Mouse (Mus musculus): ENCODE results near the gene Syne1.

The Syne1 gene

DNA sequence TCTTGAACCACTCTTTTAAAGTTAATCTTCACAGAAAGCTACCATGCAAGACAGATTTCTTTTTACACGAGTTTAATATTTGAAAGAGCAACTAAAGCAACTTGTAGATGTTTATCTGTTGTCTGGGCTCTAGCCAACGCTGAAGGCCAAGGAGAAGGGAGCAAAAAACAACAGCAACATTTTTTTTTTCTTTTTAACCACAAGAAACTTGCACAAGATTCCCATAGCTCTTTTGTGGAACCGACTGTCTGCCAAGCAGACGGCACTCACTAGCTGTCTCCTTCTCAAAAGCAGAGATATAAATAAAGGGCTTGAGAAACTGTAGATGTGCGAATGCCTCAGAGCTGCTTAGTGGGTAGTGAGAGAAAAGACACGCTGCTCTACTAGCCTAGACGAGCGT is 391.6 kb downstream of the Syne1 start:
- DNase-seq (ENCODE audit: low read depth, low spot score) = no peak

DNA sequence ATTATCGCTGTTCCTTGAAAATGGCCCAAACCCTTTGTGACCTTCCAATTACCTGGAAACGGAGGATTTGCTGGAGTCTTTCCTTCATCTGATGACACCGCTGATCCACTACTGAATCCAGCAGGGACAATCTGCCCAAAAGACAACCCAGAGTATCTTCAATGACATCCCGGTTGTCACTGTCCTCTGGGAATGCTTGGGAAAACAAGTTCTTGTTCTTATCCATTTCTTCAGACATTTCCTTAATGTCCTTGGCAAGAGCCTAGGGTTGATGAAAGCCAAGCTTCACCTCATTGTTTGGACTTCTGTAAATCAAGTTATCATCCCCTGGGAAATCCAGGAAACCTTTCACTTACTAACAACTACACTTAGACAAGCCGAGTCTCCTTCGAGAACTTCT is 398.2 kb downstream of the Syne1 start:
- DNase-seq (ENCODE audit: low read depth, low spot score) = no peak

DNA sequence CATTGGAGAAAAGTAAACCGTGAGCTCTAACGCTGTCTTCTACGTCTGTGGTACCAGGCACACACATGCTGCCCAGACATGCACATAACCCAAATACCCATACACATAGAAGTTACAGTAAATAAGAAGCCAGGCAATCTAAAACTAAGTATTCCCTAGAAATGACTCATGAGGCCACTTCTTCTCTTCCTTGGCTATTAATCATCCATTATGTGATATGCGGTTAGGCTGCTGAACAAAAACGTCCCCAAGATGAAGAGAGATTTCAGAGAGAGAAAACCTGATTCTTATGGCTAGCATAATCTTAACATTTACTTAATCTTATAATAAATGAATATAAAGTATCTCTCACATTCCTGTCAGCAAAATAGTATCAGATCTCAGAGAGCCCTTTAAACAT is 409.8 kb downstream of the Syne1 start:
- no peak for DNase-seq (ENCODE audit: low read depth, low spot score)

DNA sequence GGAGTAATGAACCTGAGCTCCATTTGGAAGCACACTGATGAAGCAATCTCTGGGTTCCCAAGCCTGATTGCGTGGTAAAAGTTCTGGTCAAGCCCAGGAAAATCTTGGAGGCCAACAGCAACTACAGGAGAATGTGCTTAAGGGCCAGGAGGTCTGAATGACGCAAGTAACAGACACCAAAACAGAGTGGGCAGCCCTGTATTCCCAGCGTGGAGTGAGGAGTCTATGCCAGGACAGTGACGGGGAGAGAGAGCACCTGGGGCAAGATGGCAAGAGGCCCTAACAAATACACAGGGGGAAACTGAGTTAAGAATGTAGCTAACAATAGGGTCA is 411.4 kb downstream of the Syne1 start:
- no peak for DNase-seq (ENCODE audit: low read depth, low spot score)

DNA sequence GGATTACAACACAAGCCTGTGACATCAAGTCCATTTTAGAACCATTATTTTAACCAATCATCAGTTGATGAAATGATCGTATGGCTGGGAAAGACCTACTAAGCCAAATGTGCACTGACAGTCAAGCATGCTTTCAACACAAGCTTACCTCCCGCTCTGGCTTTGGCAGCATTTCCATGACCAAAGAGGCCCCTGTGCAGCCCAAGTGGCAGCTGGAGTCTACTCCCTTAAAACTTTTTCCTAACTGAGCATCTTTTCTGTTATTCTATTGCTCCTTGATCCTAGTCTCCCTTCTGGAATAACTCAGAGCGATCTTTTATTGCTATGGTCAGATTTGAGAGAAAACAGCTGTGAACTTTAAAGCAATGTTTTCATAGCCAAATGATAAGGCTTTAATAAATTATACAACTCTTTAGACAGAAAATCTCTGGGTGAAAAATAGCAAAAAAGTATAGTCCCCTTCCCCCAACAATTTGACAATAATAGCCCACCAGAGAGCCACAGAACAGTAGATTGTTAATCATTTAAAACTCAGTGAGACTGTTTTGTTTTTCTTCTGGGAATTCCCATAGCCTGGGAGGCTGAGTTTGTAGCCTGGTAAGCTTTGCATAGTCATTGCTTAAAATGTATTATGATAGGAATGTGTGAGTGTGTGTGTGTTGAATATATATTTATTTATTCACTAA is 411.9 kb downstream of the Syne1 start:
- DNase-seq (ENCODE audit: low read depth, low spot score) = no peak

DNA sequence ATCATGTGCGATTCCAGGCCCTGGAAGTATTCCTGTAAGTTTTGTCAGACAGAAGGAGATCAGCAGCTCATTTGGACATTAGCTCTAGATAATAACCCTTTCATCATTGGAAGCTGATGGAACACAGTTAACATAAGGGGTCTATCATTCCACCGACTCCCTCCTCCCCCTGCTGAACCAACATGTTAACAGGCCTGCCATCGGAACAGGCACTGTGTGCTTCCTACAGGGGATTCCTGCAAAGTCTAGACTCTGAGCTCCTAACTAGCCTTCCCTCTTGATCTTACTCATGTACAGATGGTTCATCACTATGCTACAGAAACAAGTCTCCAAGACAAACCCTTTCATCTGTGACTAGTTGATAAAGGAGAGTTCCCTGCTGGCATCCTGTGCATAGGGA is 419.2 kb downstream of the Syne1 start:
- DNase-seq (ENCODE audit: low read depth, low spot score) = no peak

DNA sequence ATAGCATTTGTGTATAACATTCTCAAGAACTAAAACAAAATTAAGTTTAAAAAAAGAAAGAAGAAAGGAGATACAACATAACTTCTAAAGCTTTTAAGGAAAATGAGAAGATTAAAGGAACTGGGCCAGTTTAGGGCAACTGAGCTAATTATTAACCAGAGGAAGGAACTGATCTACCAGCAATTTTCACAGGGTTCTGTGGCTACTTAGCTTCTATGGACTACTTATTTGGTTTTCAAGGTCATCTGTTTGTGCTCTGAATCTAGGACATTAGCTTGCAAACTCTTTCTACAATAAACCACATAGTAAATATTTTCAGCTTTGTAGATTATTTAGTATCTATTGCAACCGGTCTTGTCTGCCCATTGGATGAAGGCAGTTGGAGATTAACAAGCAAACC is 420.8 kb downstream of the Syne1 start:
- no peak for DNase-seq (ENCODE audit: low read depth, low spot score)

DNA sequence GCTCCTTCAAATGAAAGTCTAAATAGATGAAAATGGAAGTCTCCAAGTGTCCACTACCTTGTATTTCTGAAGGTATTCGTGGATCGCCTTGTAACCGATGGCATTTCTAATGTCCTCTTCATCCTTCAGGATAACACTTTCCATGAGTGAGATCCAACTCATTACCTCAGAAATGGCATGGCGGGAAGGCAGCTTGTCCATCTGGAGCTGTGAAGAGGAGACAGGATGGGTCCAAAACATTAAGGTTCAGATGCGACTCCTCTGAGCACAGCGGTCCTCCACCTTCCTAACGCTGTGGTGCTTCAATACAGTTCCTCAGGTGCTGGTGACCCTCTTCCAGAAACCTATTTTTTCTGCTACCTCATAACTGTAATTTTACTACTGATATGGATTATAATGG is 426.5 kb downstream of the Syne1 start:
- DNase-seq (ENCODE audit: low read depth, low spot score) = no peak

DNA sequence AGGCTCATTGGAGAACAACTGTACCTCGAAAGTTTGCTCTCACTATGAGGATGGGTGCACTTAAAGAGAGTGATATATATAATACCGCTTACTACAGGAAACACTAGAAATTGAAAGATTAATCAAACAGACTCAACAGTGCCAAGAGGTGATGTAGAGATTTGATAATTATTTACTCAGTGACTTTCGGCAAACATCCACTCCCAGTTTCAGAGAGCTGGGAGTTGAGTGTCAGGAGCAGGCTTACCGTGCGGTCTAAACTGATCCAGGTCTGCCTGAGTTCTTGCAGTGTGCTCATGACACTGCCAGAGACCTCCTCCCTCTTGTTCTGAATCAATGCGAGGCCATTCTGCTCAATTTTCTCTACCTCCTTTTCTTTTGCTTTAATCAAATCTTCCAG is 434.6 kb downstream of the Syne1 start:
- no peak for DNase-seq (ENCODE audit: low read depth, low spot score)

DNA sequence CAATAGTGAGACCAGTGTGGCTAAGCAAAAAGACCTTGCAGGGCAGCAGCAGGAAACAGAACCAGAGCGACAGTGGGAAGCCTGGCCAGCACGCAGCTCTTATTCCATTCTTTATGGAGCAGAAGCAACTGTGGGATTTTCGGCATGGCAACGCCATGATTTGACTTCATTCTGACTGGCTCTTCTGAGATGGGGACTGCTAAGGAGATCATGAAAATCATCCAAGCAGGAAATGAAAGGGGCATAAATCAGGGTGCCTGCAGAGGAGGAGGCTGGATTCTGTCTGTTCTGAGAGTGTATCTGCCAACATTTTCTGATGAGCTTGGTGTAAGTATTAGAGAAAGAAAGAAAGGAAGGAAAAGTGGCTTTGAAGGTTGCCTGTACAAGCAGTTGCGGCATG is 435.1 kb downstream of the Syne1 start:
- DNase-seq (ENCODE audit: low read depth, low spot score) = no peak

DNA sequence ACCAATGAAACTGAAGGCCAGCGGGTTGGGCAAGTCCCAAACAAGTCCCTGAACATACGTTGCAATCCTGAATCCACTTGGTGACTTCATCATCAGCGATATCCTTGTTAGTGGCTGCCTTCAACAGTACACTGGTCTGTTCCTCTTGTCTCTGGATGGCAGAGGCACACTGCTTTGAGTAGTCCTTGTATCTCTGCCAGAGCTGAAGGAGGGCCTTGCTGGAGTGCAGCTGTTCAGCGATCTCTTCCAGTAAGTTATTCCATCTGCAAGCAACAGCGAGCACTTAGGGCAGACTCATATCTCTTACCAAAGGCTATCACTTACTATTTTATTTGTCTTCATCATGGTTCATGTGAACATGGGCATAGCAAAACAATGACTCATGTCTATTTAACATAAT is 440.5 kb downstream of the Syne1 start:
- DNase-seq (ENCODE audit: low read depth, low spot score) = no peak

DNA sequence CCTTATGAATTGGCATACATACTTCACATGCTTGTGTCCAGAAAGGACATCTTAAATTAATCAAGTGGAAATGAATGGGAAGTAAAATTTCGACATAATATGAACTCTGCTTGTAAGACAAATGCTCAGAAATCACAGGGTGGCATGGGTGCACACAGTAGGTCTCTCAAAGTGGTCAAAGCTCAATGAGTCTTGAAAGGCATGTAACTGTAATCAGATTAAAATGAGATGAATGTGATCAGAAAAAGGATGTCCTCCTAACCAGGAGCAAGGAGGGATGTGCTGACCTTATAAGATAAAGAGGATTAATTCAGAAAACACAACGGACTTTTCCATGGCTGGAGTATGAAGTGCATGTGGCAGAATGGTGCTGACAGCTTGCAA is 453.5 kb downstream of the Syne1 start:
- DNase-seq (ENCODE audit: low read depth, low spot score) = no peak

DNA sequence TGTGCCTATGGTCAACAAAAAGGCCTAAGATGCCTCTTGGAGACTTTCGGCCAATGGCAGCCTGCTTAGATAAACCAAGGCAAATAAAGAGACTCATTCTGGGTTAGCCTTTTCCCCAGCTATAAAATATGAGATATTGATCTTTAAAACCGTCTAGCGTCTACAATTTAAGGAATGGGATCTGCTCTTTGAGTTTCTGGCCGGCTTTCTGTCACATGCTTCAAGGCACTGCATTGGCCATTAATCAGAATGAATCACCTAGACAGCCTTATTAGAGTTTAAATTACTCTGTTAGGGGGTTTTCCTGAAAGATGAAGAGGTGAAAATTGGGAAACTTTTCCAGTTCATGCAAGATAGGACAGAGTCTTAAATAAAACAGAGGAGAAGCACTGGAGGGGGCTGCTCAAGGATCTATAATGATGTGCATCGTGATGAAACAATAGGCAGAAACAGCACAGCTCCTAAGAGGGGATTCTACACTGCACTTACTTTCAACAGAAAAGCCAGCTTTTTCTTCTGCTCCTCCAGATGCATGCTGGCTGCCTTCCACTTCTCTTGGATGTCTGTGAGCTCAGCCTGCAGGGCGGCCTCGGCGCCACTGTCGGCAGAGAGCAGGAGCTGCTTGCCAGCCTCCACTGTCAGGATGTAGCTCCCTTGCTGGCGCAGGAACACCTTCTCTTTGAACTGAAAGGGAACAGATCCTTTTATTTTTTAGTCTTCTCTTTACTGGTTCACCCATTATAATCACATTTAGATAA is 454.1 kb downstream of the Syne1 start:
- DNase-seq (ENCODE audit: low read depth, low spot score) = no peak

DNA sequence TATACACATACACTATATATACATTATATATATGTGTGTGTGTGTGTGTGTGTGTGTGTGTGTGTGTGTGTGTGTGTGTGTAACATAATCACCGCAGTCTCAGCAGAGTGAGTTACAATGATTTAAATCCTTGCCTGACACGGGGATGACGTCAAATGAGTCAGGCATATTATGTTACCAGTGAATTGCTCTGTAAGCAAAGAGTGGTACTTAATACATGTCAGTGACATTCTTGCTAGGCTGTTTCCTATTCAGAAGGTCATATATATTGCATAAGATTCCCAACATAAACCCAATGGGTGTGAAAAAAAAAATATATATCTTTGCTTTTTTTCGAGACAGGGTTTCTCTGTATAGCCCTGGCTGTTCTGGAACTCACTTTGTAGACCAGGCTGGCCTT is 462.1 kb downstream of the Syne1 start:
- peak; percentile 12 for DNase-seq (ENCODE audit: low read depth, low spot score)

DNA sequence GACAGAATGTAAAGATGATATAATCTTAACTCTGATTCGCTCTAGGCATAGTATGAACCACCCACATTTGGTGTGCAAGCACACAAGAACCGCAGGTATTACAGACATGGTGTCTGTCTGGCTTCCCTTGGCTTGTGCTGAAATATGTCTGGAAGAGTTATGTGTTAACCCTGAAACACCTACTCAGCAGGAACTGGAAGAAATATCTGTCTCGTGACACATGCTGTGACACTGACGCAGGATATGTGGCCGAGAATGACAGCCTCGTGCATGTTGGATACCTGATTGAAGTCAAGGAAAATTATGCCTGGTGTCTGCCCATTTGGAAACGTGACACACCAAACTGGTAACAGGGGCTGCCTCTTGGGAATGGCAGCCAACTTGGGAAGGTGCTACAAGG is 463.9 kb downstream of the Syne1 start:
- no peak for DNase-seq (ENCODE audit: low read depth, low spot score)

DNA sequence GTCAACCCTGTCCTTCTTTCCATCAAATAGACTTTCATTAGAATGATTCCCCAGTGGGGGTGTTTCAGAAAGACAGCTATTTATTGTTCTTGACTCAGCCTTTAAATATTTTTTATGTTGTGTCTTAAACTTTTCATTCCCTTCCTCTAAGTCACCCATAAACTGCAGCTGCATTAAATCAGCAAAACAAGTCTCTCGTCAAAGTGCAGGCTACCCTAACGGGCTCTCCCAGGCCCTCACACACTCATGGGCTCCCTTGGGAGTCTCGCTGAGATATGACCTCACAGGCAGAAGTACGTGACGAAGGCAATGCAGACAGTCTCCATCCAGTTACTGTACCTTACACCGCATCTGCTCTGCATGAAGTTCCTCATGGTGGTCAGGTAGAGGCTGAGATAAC is 465.0 kb downstream of the Syne1 start:
- no peak for DNase-seq (ENCODE audit: low read depth, low spot score)

DNA sequence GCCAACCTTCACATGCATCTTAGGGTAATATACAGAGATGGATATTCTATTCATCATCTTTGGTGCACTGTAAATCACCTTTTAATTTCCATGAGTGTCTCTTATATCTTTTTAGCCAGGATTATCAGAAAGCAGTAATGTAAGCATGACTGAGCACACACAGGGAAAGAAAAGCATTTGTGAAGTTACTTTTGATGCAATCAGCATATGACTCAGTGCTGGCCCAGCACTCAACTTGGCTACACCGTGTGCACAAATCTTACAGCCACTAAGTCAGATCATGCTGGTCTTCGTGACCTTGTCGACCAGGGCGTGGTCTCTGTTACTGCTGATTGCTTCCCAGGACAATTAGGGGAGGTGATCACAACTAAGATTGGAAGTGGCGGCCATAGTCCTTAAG is 465.5 kb downstream of the Syne1 start:
- no peak for DNase-seq (ENCODE audit: low read depth, low spot score)

DNA sequence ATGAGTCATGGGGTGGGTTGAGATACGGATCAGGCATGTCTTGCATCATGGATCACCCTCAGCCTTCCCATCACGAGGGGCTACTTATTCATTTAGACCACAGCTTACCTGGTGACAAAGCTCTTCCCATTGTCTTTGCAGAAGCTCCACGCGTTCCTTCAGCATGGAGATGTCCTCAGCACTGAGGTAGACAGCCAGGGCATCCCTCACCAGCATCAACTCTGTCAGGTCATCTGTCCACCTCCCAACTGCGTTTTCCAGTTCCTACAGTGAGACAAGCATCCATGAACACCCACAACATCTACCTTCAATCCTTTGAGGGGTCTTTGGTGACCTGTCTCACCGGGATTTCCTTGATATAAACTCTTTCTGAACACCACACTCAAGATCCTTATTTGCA is 467.6 kb downstream of the Syne1 start:
- no peak for DNase-seq (ENCODE audit: low read depth, low spot score)

DNA sequence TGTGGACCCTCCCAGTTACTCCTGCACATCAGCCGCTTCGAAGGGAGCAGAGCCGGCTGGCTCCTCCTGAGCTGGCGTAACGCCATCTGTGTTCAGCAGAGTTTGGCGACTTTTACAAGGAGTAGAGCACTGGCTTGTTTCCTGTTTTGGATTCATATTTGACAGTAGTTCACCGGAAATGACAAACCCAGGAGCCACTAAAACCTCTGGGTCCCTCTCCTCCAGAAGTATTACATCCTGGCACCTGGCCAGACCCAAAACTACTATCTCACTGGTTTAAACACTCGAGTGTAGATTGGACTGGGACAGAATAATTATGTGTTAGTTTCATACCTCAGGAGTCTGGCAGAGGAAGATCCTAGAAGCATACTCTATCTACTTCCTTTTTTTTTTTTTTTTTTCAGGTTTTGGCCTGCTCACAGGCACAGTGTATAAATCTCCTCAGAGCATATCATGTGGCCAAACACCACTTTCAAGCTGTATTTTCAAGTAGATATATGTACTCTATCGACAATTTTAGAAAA is 471.3 kb downstream of the Syne1 start:
- no peak for DNase-seq (ENCODE audit: low read depth, low spot score)

DNA sequence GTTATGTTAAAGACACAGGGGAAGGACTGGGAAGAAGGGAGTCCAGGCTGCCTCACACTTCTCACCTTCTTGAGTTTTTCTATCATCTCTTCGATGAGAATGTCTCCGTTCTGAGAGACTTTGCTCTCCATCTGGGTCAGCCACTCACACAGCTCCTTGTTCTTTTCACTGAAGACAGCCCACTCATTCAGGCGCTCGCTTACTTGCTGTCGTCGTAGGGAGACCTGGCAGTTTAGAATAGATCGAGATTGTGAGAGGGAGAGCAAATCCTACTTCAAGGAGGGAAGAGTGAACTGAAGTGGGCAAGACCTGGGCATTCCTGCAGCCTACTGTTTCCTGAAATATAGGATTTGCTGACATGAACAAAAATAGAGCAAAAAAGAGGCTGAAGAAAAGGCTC is 475.6 kb downstream of the Syne1 start:
- no peak for DNase-seq (ENCODE audit: low read depth, low spot score)

DNA sequence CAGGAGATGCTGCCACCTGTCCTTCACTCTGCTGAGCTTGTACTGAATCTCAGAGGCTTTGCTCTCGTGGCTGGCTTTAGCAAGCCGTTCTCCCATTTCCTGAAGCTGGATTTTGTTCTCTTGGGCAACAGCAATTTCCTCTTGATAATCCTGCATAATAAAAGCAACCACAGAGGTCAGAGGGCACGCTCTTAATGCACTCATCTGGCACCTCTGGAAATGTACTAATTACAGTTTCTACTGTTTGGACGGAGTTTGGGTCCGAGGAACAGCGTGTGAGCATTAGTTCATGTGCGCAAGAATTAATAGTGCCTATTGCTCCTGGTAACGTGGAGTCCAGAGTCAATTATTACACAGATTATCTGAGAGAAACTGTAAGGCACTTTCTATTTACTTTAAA is 479.2 kb downstream of the Syne1 start:
- DNase-seq (ENCODE audit: low read depth, low spot score) = no peak

DNA sequence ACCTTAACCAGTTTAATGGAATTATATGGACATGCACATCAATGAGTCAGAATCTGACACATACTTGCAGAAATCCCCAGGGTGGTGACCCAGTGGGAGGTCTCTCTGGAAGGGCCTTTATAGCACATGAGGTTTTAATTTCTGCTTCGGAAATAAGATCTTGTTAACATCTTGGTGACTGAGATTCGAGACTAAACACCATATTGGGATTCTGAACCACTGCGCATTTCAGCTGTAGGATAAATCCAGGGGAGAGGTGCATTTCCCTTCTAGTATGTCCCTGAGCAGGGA is 480.4 kb downstream of the Syne1 start:
- peak; percentile 34 for DNase-seq (ENCODE audit: low read depth, low spot score)

DNA sequence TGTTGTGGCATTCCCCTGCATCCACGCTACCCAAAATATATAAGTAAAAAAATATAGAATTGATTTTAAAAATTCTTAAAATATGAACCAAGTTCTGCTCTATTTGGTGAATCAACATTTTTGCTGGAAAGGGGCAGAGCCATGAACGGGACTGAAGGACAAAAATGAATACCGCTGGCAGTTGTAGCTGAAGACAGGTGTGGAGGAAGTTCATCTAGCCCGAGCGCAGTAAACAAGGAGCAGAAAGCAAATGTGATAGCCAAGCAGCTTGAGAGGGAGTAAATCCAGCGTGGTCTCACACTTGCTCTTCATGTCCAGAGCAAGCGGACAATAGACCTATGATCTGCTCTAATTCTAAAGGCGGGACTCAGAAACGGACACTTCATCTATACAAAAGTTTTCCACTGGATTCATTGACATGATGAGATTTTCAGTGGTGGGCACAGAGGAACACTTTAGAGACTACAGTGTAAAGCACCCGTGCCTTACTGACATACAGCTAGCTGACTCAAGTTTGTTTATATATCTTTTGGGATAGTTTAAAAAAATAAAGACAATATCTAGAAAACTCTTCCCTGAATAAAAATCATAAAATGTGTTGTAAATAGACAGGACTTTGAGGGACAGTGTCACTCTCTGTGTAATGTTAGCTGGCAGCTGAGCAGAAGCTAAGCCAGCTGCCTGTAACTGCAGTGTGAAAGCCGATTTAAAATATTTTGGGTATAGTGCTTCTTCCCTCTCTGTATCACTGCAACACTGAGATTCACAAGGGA is 480.9 kb downstream of the Syne1 start:
- no peak for DNase-seq (ENCODE audit: low read depth, low spot score)

Measured in mesoderm, embryonic 11.5 days (tissue).